Mouse (Mus musculus) midbrain, embryonic 14.5 days (tissue): ENCODE measurements around the gene Hsf5. TPM values are rescaled to one million over a fixed set of nuclear protein-coding genes. Genes with fewer than 3 reads are reported as not detected.

Experiments
- ATAC-seq: fragments of 200-750 bp; cut with Nextera tagmentation; 2 replicates; pipeline ENCODE4 v1.8.0; 2017; ENCODE audit warnings: moderate number of reproducible peaks, moderate library complexity; ENCODE audit not compliant: low FRiP score, low TSS enrichment
- DNase-seq: peaks from one replicate; pipeline ENCODE4 v3.0.0-alpha.2; 2015
- H3K27ac ChIP-seq: fragments of 300-500 bp; sonication (generic); replicated peaks from 2 replicates; pipeline ENCODE4 v1.5.1; 2014; ENCODE audit warnings: mild to moderate bottlenecking, low read depth, low read length, moderate library complexity
- H3K27me3 ChIP-seq: fragments of 300-500 bp; sonication (generic); 2 replicates; pipeline ENCODE4 v1.6.1; 2014; ENCODE audit warnings: low read length, control low read depth, mixed read lengths; ENCODE audit not compliant: control insufficient read depth, insufficient read depth
- H3K36me3 ChIP-seq: fragments of 300-500 bp; sonication (generic); 2 replicates; pipeline ENCODE4 v1.6.1; 2014; ENCODE audit warnings: low read length, control low read depth; ENCODE audit not compliant: control insufficient read depth, insufficient read depth
- H3K4me1 ChIP-seq: fragments of 300-500 bp; sonication (generic); 2 replicates; pipeline ENCODE4 v1.6.1; 2014; ENCODE audit warnings: mild to moderate bottlenecking, antibody characterized with exemption, low read length, control low read depth; ENCODE audit not compliant: control insufficient read depth, insufficient read depth
- H3K4me2 ChIP-seq: fragments of 300-500 bp; sonication (generic); 2 replicates; pipeline ENCODE4 v1.6.1; 2014; ENCODE audit warnings: mild to moderate bottlenecking, low read length, moderate library complexity
- H3K4me3 ChIP-seq: fragments of 300-500 bp; sonication (generic); replicated peaks from 2 replicates; pipeline ENCODE4 v1.5.1; 2014; ENCODE audit warnings: low read depth, low read length
- H3K9ac ChIP-seq: fragments of 300-500 bp; sonication (generic); replicated peaks from 2 replicates; pipeline ENCODE4 v1.6.1; 2014; ENCODE audit warnings: mild to moderate bottlenecking, low read length, moderate library complexity
- H3K9me3 ChIP-seq: fragments of 300-500 bp; sonication (generic); 2 replicates; pipeline ENCODE4 v1.6.1; 2016; ENCODE audit warnings: low read length, control low read depth, mixed read lengths; ENCODE audit not compliant: control insufficient read depth
- WGBS: fragments of 180-500 bp; shearing (Covaris S2); extraction: QIAGEN DNeasy Blood & Tissue Kit; methylation state at CpG from one replicate; pipeline ENCODE4 v1.1.7; 2014; 5-methylcytosine and 5-hydroxymethylcytosine counted together
- polyA plus RNA-seq: library from polyadenylated mRNA; unstranded; fragments of >200 nt; fragmentation: Nextera tagmentation; extraction: Ambion mirVana; gene quantifications from 2 replicates; pipeline ENCODE4 v1.2.1, GENCODE M21; 2014

The Hsf5 gene
- polyA plus RNA-seq, 1 experiment from 2014 or later, result 0.37 TPM

DNA sequence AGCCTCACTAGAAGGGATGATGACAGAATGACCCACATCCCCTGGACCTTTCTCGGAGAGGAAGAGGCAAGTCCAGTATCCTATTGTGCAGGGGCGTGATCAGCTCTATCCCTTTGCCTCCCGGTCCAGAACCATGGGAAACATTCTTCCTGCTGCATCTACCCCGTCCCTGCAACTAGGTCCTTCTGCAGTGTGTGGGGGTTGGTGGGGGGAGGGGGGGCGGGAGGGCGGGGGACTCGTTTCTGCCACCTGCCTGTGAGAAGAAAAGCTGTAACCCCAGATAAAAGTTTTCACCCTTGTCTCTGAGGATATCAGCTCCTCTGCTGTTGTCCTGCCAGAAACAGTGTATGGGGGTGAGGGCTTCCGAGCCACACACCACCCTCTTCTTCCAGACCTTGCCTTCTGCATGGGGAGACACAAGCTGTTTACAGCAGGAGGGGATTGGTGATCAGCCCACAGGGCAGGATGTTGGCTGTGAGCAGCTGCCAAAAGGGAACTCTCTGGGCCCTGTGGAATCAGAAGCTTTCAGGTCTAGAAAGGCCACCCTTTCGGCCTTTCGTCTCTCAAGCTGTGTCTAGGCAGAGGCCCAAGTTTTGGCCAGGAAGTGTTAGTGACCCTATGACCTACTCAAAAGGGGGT is 37.9 kb upstream of the Hsf5 start:
- Histone ChIP-seq H3K4me1 (peaks cover 19% of the 10 kb centered on the region), H3K27me3 (no peaks in the 10 kb centered on the region), H3K36me3 (no peaks in the 10 kb centered on the region), H3K4me3 (peak overlapping the region; percentile 57), H3K9ac (peak overlapping the region; percentile 74), H3K4me2 (peak overlapping the region; percentile 93), H3K9me3 (no peaks in the 10 kb centered on the region), H3K27ac (0 out of 2 replicates have a peak overlapping the region, but pooled peaks have one; percentile 49)
- WGBS, result 14% methylated on average over 10 of the region's 10 CpGs
- DNase-seq (peak; percentile 38), ATAC-seq (no peak)

DNA sequence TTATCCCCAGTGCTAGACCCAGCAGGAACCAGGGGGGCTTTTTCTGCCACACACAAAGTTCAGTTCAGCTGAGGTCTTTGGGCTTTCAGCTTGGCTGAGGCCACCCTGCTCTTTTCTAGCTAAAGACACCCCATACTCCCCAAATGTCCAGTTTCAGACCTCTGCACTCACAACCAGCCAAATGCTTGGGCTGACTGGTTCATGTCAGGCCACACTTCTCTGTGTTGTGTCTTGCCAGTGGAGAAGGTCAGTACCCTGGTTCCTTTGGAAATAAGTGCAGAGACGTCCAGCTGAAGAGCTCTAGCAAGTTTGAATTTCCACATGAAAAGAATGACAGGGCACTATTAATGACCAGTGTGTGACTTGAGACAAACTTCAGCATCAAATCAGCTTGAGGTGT is 37.3 kb upstream of the Hsf5 start:
- no peak for ATAC-seq

DNA sequence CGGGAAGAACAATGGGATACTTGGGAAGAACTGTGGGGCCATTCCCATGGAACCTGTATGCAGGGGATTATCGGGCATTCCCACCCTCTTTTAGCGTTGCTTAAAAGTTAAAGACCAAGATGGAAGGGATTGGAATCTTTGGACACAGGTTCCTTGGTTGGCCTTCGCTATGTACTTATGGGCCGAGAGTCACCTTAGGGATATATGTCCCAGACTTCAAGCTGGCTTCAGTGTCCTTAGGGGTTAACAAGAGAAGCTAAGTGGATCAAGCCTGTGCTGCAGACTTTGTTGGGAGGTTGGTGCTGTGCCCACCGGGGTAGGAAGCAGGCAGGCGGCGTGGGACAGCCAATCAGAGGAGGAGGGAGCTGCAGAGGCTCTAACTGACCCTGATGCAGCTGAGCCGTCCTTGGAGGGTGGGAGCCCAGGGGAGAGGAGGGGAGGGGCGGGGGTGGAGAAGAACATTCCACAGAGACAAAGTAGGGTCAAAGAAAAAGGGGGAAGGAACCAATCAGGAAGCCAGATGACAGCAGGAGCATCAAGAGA is 36.4 kb upstream of the Hsf5 start:
- Histone ChIP-seq H3K36me3 (no peaks in the 10 kb centered on the region), H3K9ac (no peak overlapping the region), H3K4me1 (peaks cover 19% of the 10 kb centered on the region), H3K27me3 (no peaks in the 10 kb centered on the region), H3K9me3 (no peaks in the 10 kb centered on the region), H3K4me3 (no peak overlapping the region), H3K4me2 (no peak overlapping the region), H3K27ac (no peak overlapping the region)
- ATAC-seq (no peak), DNase-seq (no peak)
- WGBS, result 37% methylated on average over 10 of the region's 10 CpGs

More for the DNA sequence above, 37.3 kb upstream of the Hsf5 start:
- Histone ChIP-seq H3K4me3 (no peak overlapping the region), H3K9ac (no peak overlapping the region), H3K27me3 (no peaks in the 10 kb centered on the region), H3K27ac (no peak overlapping the region), H3K36me3 (no peaks in the 10 kb centered on the region), H3K9me3 (no peaks in the 10 kb centered on the region), H3K4me2 (peak overlapping the region; percentile 93), H3K4me1 (peaks cover 19% of the 10 kb centered on the region)
- DNase-seq, result no peak
- whole genome bisulfite sequencing, result 30% methylated on average over 1 of the region's 1 CpGs

DNA sequence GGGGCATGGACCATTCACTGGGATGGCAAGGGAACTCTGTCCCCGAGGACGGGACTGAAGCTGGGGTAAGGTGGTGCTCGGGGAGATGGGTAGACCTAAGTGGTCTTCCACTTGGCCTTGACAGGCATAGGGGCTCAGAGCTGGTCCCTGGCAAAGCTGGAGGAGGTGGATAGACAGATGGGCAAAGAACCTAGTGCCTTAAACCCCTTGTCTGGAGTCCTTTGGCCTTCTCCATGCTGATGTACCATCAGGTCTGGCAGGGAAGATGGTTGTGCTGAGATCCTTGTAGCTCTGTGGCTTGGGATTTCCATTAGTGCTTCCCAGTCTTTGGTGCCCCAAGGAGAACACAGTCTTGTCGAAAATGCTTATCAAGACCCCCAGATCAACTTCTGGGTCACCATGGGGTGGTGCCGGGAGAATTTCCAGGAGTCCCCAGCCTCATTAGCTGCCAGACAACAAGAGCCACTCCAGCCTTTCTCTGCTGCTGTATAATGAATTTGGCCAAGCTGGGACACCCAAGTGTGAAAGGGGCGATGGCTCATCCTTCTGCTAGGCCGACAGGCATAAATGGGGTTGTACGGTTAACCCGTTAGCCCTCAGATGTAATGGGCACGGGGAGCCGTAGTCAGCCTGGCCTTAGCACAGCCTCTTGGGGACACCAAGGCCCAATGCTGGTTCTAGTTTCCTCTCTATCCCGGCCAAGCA is 35.7 kb upstream of the Hsf5 start:
- Histone ChIP-seq H3K9me3 (no peaks in the 10 kb centered on the region), H3K4me3 (no peak overlapping the region), H3K9ac (no peak overlapping the region), H3K4me1 (peaks cover 19% of the 10 kb centered on the region), H3K27me3 (no peaks in the 10 kb centered on the region), H3K27ac (no peak overlapping the region), H3K36me3 (no peaks in the 10 kb centered on the region), H3K4me2 (no peak overlapping the region)
- DNase-seq, result no peak
- WGBS, result 88% methylated on average over 12 of the region's 12 CpGs
- no peak for ATAC-seq

DNA sequence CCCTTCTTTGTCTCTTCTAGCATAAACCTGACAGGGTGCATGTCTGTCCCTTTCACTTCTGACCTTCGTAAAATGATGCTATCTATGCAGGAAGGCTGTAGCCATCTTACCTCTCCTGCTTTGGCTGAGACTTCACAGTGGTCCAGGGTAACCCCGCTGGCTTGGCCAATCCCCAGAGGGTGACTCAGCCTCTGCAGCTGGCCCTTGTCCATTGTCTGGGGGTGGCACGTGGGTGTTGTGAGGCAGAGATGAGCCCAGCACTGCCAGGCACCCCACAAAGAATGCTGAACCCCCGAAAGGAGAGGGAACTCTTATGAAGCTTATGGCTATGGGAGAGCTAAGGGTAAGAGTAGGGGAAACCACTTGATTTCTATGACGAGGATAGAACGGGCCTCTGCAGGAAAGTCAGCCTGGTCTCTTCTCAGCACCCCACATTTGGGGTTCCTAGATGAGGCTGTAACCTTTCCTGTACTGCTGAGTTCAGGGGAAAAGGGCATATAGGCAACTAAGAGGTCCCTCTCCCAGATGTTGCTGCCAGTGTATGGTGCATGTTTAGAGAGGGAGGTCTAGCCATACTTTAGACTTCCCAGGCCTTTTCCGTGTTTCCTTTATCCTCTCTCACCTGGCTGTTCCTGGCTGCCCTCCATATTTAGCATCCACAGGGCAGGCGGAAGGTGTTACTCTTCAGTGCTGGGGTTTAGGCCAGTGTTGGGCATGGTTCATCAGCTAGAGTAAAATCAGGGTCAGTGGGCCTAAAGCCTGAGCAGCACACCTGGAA is 34.8 kb upstream of the Hsf5 start:
- H3K9ac ChIP-seq, result no peak overlapping the region
- DNase-seq (no peak), ATAC-seq (no peak)
- no peaks in the 10 kb centered on the region for H3K27me3 ChIP-seq
- no peaks in the 10 kb centered on the region for H3K36me3 ChIP-seq
- H3K4me1 ChIP-seq, result peaks cover 17% of the 10 kb centered on the region
- H3K4me2 ChIP-seq, result no peak overlapping the region
- no peak overlapping the region for H3K4me3 ChIP-seq
- no peaks in the 10 kb centered on the region for H3K9me3 ChIP-seq
- H3K27ac ChIP-seq, result no peak overlapping the region
- 85% methylated on average over 8 of the region's 8 CpGs for WGBS

DNA sequence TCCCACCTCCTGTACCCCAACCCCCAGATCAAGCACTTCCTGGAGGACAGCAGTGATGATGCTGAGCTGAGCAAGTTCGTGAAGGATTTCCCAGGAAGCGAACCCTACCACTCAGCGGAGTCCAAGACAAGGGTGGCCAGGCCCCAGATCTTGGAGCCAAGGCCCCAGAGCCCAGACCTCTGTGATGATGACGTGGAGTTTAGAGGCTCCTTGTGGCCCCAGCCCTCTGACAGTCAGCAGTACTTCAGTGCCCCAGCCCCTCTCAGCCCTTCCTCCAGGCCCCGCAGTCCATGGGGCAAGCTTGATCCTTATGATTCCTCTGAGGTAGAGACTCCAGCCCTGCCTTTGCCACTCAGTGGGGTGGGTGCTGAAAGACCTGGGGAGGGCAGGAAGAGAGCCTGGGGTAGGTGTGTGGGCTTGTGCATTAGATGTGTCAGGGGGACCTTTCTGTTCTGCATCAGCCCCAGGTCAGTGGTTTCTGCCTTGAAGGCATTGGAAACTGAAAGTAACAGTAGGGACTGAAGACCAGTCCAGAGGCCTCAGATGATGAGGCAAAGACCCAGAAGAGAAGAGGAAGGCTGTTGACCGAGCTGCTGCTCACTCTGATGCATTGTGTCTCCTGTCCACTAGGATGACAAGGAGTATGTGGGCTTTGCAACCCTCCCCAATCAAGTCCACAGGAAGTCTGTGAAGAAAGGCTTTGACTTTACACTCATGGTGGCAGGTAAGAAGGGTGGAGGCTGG is 33.5 kb upstream of the Hsf5 start:
- Histone ChIP-seq H3K27ac (no peak overlapping the region), H3K4me3 (no peak overlapping the region), H3K36me3 (no peaks in the 10 kb centered on the region), H3K27me3 (no peaks in the 10 kb centered on the region), H3K9me3 (no peaks in the 10 kb centered on the region), H3K4me1 (0 out of 2 replicates have a peak, but pooled peaks cover 7% of the 10 kb centered on the region), H3K9ac (no peak overlapping the region), H3K4me2 (no peak overlapping the region)
- ATAC-seq (no peak), DNase-seq (no peak)
- 88% methylated on average over 6 of the region's 6 CpGs for WGBS

DNA sequence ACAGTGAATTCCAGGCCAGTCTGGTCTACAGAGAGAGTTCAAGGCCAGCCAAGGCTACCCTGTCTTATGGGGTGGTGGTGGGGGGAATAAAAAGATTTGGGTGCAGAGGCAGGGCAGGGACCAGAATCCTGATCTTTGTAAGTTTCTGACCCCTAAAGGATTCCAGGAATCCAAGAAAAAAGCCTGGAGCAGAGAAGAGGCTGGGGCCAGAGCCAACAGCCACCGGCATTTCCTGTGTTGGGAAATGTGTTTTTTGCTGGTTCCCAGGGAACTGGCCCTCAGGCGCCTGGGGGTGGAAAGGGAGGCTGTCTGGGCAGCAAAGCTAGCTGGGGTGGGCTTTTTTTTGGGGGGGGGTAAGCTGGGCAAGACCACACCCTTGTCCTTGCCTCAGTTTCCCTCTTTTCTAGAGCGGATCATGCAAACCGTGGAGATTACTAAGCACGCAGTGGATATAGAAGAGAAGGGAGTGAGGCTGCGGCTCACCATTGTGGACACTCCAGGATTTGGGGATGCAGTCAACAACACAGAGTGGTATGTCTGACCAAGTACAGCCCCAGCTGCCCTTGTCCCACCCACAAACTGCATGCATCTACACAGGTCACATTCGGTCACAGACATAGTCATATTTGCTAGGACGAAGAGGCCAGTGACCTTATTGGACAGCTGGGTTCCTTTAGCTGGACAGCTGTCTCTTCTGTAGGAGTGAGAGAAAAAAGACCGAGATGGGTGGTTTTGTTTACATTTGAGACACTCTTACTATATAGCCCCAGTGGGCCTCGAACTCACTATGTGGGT is 32.1 kb upstream of the Hsf5 start:
- H3K27ac ChIP-seq, result no peak overlapping the region
- H3K9ac ChIP-seq, result no peak overlapping the region
- H3K4me3 ChIP-seq, result no peak overlapping the region
- H3K36me3 ChIP-seq, result no peaks in the 10 kb centered on the region
- no peaks in the 10 kb centered on the region for H3K27me3 ChIP-seq
- peaks cover 5% of the 10 kb centered on the region; the same call in 1 of the 2 replicates for H3K4me1 ChIP-seq
- no peak overlapping the region for H3K4me2 ChIP-seq
- WGBS, result 89% methylated on average over 10 of the region's 10 CpGs
- ATAC-seq (no peak), DNase-seq (no peak)
- no peaks in the 10 kb centered on the region for H3K9me3 ChIP-seq
